Mouse (Mus musculus): ENCODE measurements at regions not wholly inside any gene's neighbourhood (a gene's known extent, or its start where the extent isn't known, plus 50 kb on each side); places are given as distances from the start of the nearest gene placed in this dataset.
"Not testable (repeated sequence)": the region's sequence is repeated elsewhere in the genome, so short reads cannot be mapped to it uniquely, and the experiment has no call there.

- not testable (repeated sequence) for DNase-seq (ENCODE audit: low spot score in 2 of 2)
These were observed 76.5 kb upstream of the Mpdz start for GRCm38 (mm10) chr4:81519151-81519550.

- DNase-seq (ENCODE audit: low spot score in 2 of 2) = no peak
These were observed 71.9 kb upstream of the Mpdz start for GRCm38 (mm10) chr4:81514547-81514946.

- DNase-seq (ENCODE audit: low spot score in 2 of 2) = no peak
These were observed 69.8 kb upstream of the Mpdz start for GRCm38 (mm10) chr4:81512396-81512795.

- DNase-seq (ENCODE audit: low spot score in 2 of 2) = no peak
These were observed 66.2 kb upstream of the Mpdz start for GRCm38 (mm10) chr4:81508776-81509175.

- DNase-seq (ENCODE audit: low spot score in 2 of 2) = no peak
These were observed 64.2 kb upstream of the Mpdz start for GRCm38 (mm10) chr4:81506841-81507240.

GRCm38 (mm10) chr4:81506306-81506705 lies 63.7 kb upstream of the Mpdz start:
- DNase-seq (ENCODE audit: low spot score in 2 of 2) = no peak

GRCm38 (mm10) chr4:81505096-81505495 lies 62.5 kb upstream of the Mpdz start:
- no peak for DNase-seq (ENCODE audit: low spot score in 2 of 2)

GRCm38 (mm10) chr4:81503941-81504340 lies 61.3 kb upstream of the Mpdz start:
- DNase-seq (ENCODE audit: low spot score in 2 of 2) = no peak

- DNase-seq (ENCODE audit: low spot score in 2 of 2) = no peak
These were observed 59.2 kb upstream of the Mpdz start for GRCm38 (mm10) chr4:81501802-81502201.

GRCm38 (mm10) chr4:81498133-81498532 lies 55.5 kb upstream of the Mpdz start:
- no peak for DNase-seq (ENCODE audit: low spot score in 2 of 2)

- no peak for DNase-seq (ENCODE audit: low spot score in 2 of 2)
These were observed 50.2 kb upstream of the Mpdz start for GRCm38 (mm10) chr4:81492811-81493210.

All from frontal cortex, postnatal 14 days (tissue).